Mouse (Mus musculus) cerebellum, adult 2 months (tissue): ENCODE results near the gene Serpinb12. TPM values are rescaled to one million over a fixed set of nuclear protein-coding genes. Genes with fewer than 3 reads are reported as not detected.

Experiments
- DNase-seq, 2 experiments: peaks; one replicate each; pipeline ENCODE4 v3.0.0; 2021
- H3K27ac ChIP-seq: fragments of 200-500 bp; 2 replicates; pipeline ENCODE4 v1.5.1; 2012; ENCODE audit warnings: low read length, control low read depth, inconsistent platforms; ENCODE audit not compliant: insufficient read depth
- H3K27me3 ChIP-seq: fragments of 200-500 bp; 2 replicates; pipeline ENCODE4 v1.6.1; 2012; ENCODE audit warnings: inconsistent platforms, mild to moderate bottlenecking, low read length, moderate library complexity; ENCODE audit not compliant: control insufficient read depth, insufficient read depth
- H3K4me1 ChIP-seq: fragments of 200-500 bp; 2 replicates; pipeline ENCODE4 v1.6.1; 2011; ENCODE audit warnings: low read length; ENCODE audit not compliant: control insufficient read depth, insufficient read depth
- H3K4me3 ChIP-seq: fragments of 200-500 bp; replicated peaks from 2 replicates; pipeline ENCODE3; 2011; ENCODE audit warnings: mild to moderate bottlenecking, low read depth, low read length, control low read depth; ENCODE audit not compliant: insufficient read depth
- CTCF ChIP-seq: fragments of 200-500 bp; IDR thresholded peaks from 2 replicates; pipeline ENCODE4 v1.5.1; 2011; ENCODE audit warnings: low read depth, mild to moderate bottlenecking, control low read depth, low read length, moderate library complexity, borderline replicate concordance; ENCODE audit not compliant: insufficient read depth
- POLR2A ChIP-seq: fragments of 200-500 bp; IDR thresholded peaks from 2 replicates; pipeline ENCODE4 v1.6.1; 2011; ENCODE audit warnings: low read length, control low read depth, borderline replicate concordance; ENCODE audit not compliant: insufficient read depth
- WGBS: fragments of 180-500 bp; shearing (Covaris S2); methylation state at CpG from one replicate; pipeline ENCODE4 v1.1.7; 2018; 5-methylcytosine and 5-hydroxymethylcytosine counted together
- polyA plus RNA-seq: library from polyadenylated mRNA; depleted of rRNA; stranded (reverse); fragments of >200 nt; gene quantifications from 2 replicates; pipeline ENCODE4 v1.2.3, GENCODE M21; 2012; rRNA removed

Gene Serpinb12
- polyA plus RNA-seq, 1 experiment: not detected

- 95% methylated on average over 1 of the region's 1 CpGs for WGBS
- no peak for DNase-seq
- no peak overlapping the region for H3K27ac ChIP-seq
- no peaks in the 10 kb centered on the region for H3K4me1 ChIP-seq
- TF ChIP-seq CTCF: no peak
- no peak for TF ChIP-seq POLR2A
- H3K4me3 ChIP-seq: no peak overlapping the region
- H3K27me3 ChIP-seq: no peaks in the 10 kb centered on the region
These were observed 48.8 kb downstream of the Serpinb12 start for GRCm38 (mm10) chr1:106983092-106983491.

- no peak overlapping the region for H3K27ac ChIP-seq
These were observed 49.6 kb downstream of the Serpinb12 start for GRCm38 (mm10) chr1:106983865-106984264.

GRCm38 (mm10) chr1:107000424-107000823 is 66.2 kb downstream of the Serpinb12 start:
- WGBS: 17% methylated on average over 13 of the region's 13 CpGs
- no peaks in the 10 kb centered on the region for H3K27me3 ChIP-seq
- TF ChIP-seq POLR2A (no peak), CTCF (no peak)
- H3K4me1 ChIP-seq: no peaks in the 10 kb centered on the region
- no peak overlapping the region for H3K27ac ChIP-seq
- no peak overlapping the region for H3K4me3 ChIP-seq
- DNase-seq: peak in 1 of 2 experiments; percentile 1

More at GRCm38 (mm10) chr1:106983865-106984264, 49.6 kb downstream of the Serpinb12 start:
- no peaks in the 10 kb centered on the region for H3K27me3 ChIP-seq
- WGBS: 74% methylated on average over 2 of the region's 2 CpGs
- no peak for TF ChIP-seq POLR2A
- TF ChIP-seq CTCF: no peak
- no peaks in the 10 kb centered on the region for H3K4me1 ChIP-seq
- H3K4me3 ChIP-seq: no peak overlapping the region
- no peak for DNase-seq

GRCm38 (mm10) chr1:107001754-107002153 is 67.5 kb downstream of the Serpinb12 start:
- H3K4me3 ChIP-seq: no peak overlapping the region
- H3K27me3 ChIP-seq: no peaks in the 10 kb centered on the region
- H3K4me1 ChIP-seq: no peaks in the 10 kb centered on the region
- no peak for DNase-seq
- 91% methylated on average over 2 of the region's 2 CpGs for WGBS
- TF ChIP-seq POLR2A (no peak), CTCF (no peak)
- H3K27ac ChIP-seq: no peak overlapping the region

GRCm38 (mm10) chr1:107006316-107006715 is 72.1 kb downstream of the Serpinb12 start:
- TF ChIP-seq CTCF (no peak), POLR2A (no peak)
- Histone ChIP-seq H3K4me1 (no peaks in the 10 kb centered on the region), H3K27ac (no peak overlapping the region), H3K4me3 (no peak overlapping the region), H3K27me3 (no peaks in the 10 kb centered on the region)
- DNase-seq: no peak
- 78% methylated on average over 3 of the region's 3 CpGs for WGBS

Other genes starting within 250 kb of the Serpinb12 start
- gene Bcl2, start 220.2 kb upstream of the Serpinb12 start, polyA plus RNA-seq: 3.9 and 4.6 TPM in 2 replicates
- 18.7 and 20.5 TPM in 2 replicates for gene Kdsr, start 174.7 kb upstream of the Serpinb12 start, polyA plus RNA-seq
- 26.5 and 33.0 TPM in 2 replicates for gene Vps4b, start 137.7 kb upstream of the Serpinb12 start, polyA plus RNA-seq
- gene Serpinb5, start 73.3 kb upstream of the Serpinb12 start, polyA plus RNA-seq: 0.13 and 0.20 TPM in 2 replicates
- not detected in 2 replicates for gene Serpinb13, start 46.5 kb downstream of the Serpinb12 start, polyA plus RNA-seq
- not detected in 2 replicates for gene Serpinb3a, start 117.9 kb downstream of the Serpinb12 start, polyA plus RNA-seq
- gene Serpinb3d, start 149.1 kb downstream of the Serpinb12 start, polyA plus RNA-seq: not detected in 2 replicates